Mouse (Mus musculus) gastrocnemius, postnatal 36 days (tissue): ENCODE data around the gene Pigk. TPM values are rescaled to one million over a fixed set of nuclear protein-coding genes. Genes with fewer than 3 reads are reported as not detected.

Experiments
- total RNA-seq, 2 experiments: library from RNA; stranded (reverse); gene quantifications; 2 replicates each; pipeline ENCODE4 v1.2.3; 2021

The Pigk gene
- total RNA-seq, 2 experiments from 2014 or later = 16.4 to 18.6 TPM

Other genes with a start within 250 kb of the Pigk start
- gene Ak5, start 45.7 kb upstream of the Pigk start, total RNA-seq = under 1 TPM; 0.26 to 0.27 TPM